Mouse (Mus musculus) liver, embryonic 11.5 days (tissue): ENCODE results near the gene Evx2. TPM values are rescaled to one million over a fixed set of nuclear protein-coding genes. Genes with fewer than 3 reads are reported as not detected.

ENCODE experiments used
- ATAC-seq: fragments of 200-750 bp; cut with Nextera tagmentation; replicated peaks from 2 replicates; pipeline ENCODE4 v1.8.0; 2017; ENCODE audit warnings: moderate number of reproducible peaks, mild to moderate bottlenecking, moderate TSS enrichment, moderate library complexity; ENCODE audit not compliant: low FRiP score
- DNase-seq: peaks from one replicate; pipeline ENCODE4 v3.0.0-alpha.2; 2017; ENCODE audit warnings: low spot score
- H3K27ac ChIP-seq: fragments of 300-500 bp; sonication (generic); 2 replicates; pipeline ENCODE4 v1.5.1; 2014; ENCODE audit warnings: mild to moderate bottlenecking, low read depth, low read length, control low read depth
- H3K27me3 ChIP-seq: fragments of 300-500 bp; sonication (generic); replicated peaks from 2 replicates; pipeline ENCODE4 v1.6.1; 2014; ENCODE audit warnings: low read length, mixed read lengths; ENCODE audit not compliant: control insufficient read depth, insufficient read depth
- H3K36me3 ChIP-seq: fragments of 300-500 bp; sonication (generic); 2 replicates; pipeline ENCODE4 v1.6.1; 2014; ENCODE audit warnings: mild to moderate bottlenecking, low read length, moderate library complexity, mixed read lengths; ENCODE audit not compliant: control insufficient read depth, insufficient read depth
- H3K4me1 ChIP-seq: fragments of 300-500 bp; sonication (generic); replicated peaks from 2 replicates; pipeline ENCODE4 v1.6.1; 2014; ENCODE audit warnings: low read length, mixed read lengths; ENCODE audit not compliant: control insufficient read depth, insufficient read depth
- H3K4me2 ChIP-seq: fragments of 300-500 bp; sonication (generic); 2 replicates; pipeline ENCODE4 v1.6.1; 2014; ENCODE audit warnings: mild to moderate bottlenecking, control low read depth, moderate library complexity
- H3K4me3 ChIP-seq: fragments of 300-500 bp; sonication (generic); 2 replicates; pipeline ENCODE4 v1.5.1; 2014; ENCODE audit warnings: low read depth, low read length, control low read depth
- H3K9ac ChIP-seq: fragments of 300-500 bp; sonication (generic); 2 replicates; pipeline ENCODE4 v1.6.1; 2014; ENCODE audit warnings: low read depth, low read length, control low read depth
- H3K9me3 ChIP-seq: fragments of 300-500 bp; sonication (generic); 2 replicates; pipeline ENCODE4 v1.6.1; 2016; ENCODE audit warnings: low read length, inconsistent platforms, mixed read lengths; ENCODE audit not compliant: control insufficient read depth
- WGBS: fragments of 180-500 bp; shearing (Covaris S2); extraction: QIAGEN DNeasy Blood & Tissue Kit; methylation state at CpG from one replicate; pipeline ENCODE4 v1.1.7; 2014; 5-methylcytosine and 5-hydroxymethylcytosine counted together
- polyA plus RNA-seq: library from polyadenylated mRNA; unstranded; fragments of >200 nt; fragmentation: Nextera tagmentation; extraction: Ambion mirVana; gene quantifications from 2 replicates; pipeline ENCODE4 v1.2.1, GENCODE M21; 2014

Gene Evx2
- polyA plus RNA-seq, 1 experiment from 2014 or later: 0.12 TPM

DNA sequence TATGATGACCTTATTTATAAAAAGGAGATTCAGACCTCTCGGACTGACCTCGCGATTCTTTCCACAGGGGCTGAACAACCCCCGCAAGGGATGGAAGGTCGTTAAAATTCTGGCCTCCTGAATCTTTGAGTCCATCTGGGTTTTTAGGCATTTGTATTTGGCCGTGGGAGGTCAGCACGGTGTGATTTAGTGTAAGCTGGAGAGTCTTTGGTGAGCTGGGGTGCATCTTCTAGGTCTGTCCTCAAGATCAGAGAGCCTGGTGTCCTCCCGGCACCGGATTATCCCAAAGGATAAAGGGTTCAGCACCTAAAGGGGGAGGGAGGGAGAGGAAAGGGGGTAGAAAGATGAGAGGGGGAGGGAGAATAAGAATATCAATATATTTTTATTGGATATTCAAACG lies 44.0 kb upstream of the Evx2 start:
- H3K9ac ChIP-seq: no peak overlapping the region
- no peaks in the 10 kb centered on the region for H3K9me3 ChIP-seq
- H3K4me3 ChIP-seq: no peak overlapping the region
- DNase-seq: no peak
- no peak overlapping the region for H3K27ac ChIP-seq
- H3K36me3 ChIP-seq: no peaks in the 10 kb centered on the region
- peaks cover 98% of the 10 kb centered on the region for H3K27me3 ChIP-seq
- WGBS: 13% methylated on average over 10 of the region's 10 CpGs
- H3K4me2 ChIP-seq: no peak overlapping the region
- peaks cover 10% of the 10 kb centered on the region; the same call in 1 of the 2 replicates for H3K4me1 ChIP-seq
- ATAC-seq: no peak

DNA sequence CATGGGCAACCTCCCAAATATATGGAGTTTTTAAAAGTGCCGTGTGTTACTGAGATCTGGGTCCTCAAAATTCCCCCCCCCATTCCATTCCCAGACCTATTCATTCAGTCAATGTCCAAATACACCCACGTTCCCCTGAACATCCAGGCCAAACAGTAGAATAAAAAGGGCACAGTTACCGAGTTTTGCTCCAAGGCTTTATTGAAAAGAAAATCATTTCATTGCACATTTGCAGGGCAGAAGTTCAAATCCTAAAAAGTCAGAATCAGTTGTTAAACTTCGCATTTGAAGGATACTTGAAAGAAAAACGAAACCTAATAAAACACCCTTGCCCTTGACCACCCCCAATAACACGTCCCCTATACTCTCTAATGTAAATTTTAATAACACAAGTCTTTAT lies 43.5 kb upstream of the Evx2 start:
- DNase-seq (peak; percentile 31), ATAC-seq (no peak)
- 31% methylated on average over 6 of the region's 6 CpGs for WGBS
- H3K36me3 ChIP-seq: no peaks in the 10 kb centered on the region
- H3K4me2 ChIP-seq: no peak overlapping the region
- H3K4me3 ChIP-seq: no peak overlapping the region
- no peak overlapping the region for H3K27ac ChIP-seq
- peaks cover 10% of the 10 kb centered on the region; the same call in 1 of the 2 replicates for H3K4me1 ChIP-seq
- H3K9me3 ChIP-seq: no peaks in the 10 kb centered on the region
- no peak overlapping the region for H3K9ac ChIP-seq
- peaks cover 98% of the 10 kb centered on the region for H3K27me3 ChIP-seq

DNA sequence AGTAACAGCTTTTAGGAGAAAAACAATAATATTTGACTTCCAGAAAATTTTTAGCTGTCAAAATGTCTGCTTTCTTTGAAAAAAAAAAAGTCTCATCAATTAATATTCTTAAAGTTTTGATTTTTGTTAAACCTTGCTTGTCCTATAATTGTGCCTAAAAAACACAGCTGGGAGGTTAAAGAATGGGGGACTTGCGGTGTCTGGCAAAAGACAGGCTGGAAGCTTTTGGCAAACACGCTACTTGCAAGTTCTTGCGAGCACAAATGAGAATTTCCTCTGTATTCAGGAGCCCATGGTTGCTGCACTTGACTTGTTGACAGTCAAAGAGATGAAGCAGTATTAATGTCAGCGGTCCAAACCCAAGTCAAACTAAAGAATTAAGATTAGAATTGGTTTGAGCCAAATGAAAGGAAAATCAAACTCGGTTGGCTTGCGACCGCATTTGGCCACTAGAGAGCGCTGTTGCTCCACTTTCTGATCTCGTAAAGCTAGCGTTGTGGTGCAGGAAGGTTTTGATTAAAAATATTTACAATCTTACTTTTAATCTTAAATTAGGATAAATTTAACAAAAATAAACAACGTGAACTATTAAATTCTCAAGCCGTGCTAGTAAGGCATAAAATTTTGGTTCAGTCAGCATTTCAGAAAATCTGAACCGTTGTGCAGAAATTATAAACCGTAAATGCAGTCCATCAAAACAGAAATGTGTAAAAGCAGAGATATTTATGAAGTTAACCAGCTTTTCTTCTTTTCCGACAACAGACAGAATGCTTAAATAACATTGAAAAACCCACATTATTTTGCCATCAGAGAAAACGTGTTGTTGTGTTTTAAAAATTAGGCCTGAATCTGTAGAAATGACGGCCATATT lies 42.8 kb upstream of the Evx2 start:
- Histone ChIP-seq H3K36me3 (no peaks in the 10 kb centered on the region), H3K27me3 (peaks cover 98% of the 10 kb centered on the region), H3K9me3 (no peaks in the 10 kb centered on the region), H3K4me2 (no peak overlapping the region), H3K9ac (no peak overlapping the region), H3K4me3 (no peak overlapping the region), H3K27ac (no peak overlapping the region), H3K4me1 (peaks cover 10% of the 10 kb centered on the region; the same call in 1 of the 2 replicates)
- peak; percentile 64 for DNase-seq
- no peak for ATAC-seq
- 16% methylated on average over 17 of the region's 17 CpGs for WGBS

DNA sequence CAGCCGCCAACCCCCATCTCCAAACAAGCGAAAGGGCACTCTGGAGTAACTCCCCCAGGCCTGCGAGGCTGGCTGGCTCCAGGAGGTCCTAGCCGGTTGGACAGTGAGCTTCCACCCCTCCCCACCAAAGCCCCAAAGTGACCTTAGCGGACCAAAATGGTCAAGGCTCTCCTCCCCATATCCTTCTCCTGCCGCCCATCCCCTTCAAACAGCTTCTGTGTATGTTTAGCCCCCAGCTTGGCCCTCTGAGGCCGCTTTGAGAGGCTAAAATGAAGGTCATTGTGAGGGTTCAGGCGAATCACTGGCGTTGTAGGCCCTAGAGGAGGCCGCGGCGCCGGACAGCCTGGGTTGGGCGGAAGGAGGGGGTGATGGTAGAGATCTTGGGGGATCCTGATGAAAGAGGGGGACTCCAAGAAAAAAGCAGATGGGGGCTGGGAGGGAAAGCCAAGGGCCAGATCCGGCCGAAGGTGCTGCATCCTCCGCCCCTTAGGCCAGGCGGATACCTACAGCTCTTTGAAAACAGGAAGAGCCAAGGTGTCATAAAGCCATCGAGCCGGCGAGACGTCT lies 41.3 kb upstream of the Evx2 start:
- no peak overlapping the region for H3K9ac ChIP-seq
- peaks cover 8% of the 10 kb centered on the region; the same call in 1 of the 2 replicates for H3K4me1 ChIP-seq
- H3K27me3 ChIP-seq: peaks cover 99% of the 10 kb centered on the region
- H3K27ac ChIP-seq: no peak overlapping the region
- H3K4me3 ChIP-seq: no peak overlapping the region
- no peak overlapping the region for H3K4me2 ChIP-seq
- H3K9me3 ChIP-seq: no peaks in the 10 kb centered on the region
- ATAC-seq: no peak
- no peaks in the 10 kb centered on the region for H3K36me3 ChIP-seq
- peak; percentile 33 for DNase-seq
- WGBS: 11% methylated on average over 22 of the region's 22 CpGs

DNA sequence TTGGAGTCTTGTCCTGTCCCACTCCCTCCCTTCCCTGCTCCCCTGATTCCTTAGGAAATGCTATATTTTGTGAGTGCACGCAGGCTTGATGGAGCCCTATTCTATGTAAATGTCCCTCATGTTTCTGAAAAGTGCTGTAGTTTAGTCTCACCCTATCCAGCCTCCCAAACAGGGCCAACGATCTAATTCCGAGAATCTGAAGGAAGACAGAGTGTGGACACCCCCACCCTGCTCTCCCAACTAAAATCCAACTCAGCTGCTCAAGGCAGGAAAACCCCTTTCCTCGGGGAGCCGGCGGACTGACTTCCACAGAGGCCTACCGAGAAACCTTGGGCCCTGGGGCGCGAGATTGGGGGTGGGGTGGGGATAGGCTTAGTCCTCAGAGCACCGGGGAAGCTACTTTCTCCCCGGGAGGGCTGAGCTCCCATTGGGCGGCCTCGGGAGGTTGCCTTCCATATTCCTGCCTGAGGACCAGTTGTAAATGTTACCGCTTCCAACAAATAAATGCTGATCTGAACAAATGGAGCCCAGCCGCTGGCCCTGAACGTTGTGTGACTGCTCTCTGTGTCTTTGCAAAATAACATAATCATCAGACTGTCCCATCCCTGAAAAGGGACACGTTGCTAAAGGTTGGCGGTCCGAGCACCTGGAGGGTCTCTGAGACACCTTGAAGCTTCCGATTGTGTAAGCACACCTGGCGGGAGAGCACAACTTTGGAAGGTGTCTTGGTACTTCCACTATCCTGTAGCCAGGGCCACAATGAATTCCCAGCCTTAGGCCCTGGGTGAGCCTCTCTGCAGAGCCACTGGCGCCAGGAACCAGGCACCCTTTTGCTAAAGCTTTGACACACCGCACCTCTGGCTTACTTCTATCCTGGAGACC lies 40.5 kb upstream of the Evx2 start:
- Histone ChIP-seq H3K9me3 (no peaks in the 10 kb centered on the region), H3K4me1 (peaks cover 2% of the 10 kb centered on the region; the same call in 1 of the 2 replicates), H3K4me3 (no peak overlapping the region), H3K27ac (no peak overlapping the region), H3K36me3 (no peaks in the 10 kb centered on the region), H3K9ac (no peak overlapping the region), H3K4me2 (no peak overlapping the region), H3K27me3 (peaks cover 99% of the 10 kb centered on the region)
- WGBS: 11% methylated on average over 23 of the region's 23 CpGs
- DNase-seq (peak; percentile 39), ATAC-seq (no peak)

DNA sequence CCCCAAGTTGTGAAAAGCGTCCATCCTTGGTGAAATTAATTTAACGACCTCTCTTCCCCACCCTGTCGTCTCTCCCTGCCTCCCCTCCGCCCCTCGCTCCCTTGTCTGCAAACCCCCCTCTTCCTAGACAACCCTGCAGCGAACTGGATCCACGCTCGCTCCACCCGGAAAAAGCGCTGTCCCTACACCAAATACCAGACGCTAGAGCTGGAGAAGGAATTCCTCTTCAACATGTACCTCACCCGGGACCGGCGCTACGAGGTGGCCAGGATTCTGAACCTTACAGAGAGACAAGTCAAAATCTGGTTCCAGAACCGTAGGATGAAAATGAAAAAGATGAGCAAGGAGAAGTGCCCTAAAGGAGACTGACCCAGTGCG lies 39.7 kb upstream of the Evx2 start:
- ATAC-seq (no peak), DNase-seq (peak; percentile 36)
- H3K36me3 ChIP-seq: no peaks in the 10 kb centered on the region
- no peak overlapping the region for H3K9ac ChIP-seq
- peaks cover 99% of the 10 kb centered on the region for H3K27me3 ChIP-seq
- H3K9me3 ChIP-seq: no peaks in the 10 kb centered on the region
- H3K27ac ChIP-seq: no peak overlapping the region
- 3% methylated on average over 17 of the region's 17 CpGs for WGBS
- H3K4me3 ChIP-seq: no peak overlapping the region
- H3K4me2 ChIP-seq: no peak overlapping the region
- no peaks in the 10 kb centered on the region for H3K4me1 ChIP-seq

DNA sequence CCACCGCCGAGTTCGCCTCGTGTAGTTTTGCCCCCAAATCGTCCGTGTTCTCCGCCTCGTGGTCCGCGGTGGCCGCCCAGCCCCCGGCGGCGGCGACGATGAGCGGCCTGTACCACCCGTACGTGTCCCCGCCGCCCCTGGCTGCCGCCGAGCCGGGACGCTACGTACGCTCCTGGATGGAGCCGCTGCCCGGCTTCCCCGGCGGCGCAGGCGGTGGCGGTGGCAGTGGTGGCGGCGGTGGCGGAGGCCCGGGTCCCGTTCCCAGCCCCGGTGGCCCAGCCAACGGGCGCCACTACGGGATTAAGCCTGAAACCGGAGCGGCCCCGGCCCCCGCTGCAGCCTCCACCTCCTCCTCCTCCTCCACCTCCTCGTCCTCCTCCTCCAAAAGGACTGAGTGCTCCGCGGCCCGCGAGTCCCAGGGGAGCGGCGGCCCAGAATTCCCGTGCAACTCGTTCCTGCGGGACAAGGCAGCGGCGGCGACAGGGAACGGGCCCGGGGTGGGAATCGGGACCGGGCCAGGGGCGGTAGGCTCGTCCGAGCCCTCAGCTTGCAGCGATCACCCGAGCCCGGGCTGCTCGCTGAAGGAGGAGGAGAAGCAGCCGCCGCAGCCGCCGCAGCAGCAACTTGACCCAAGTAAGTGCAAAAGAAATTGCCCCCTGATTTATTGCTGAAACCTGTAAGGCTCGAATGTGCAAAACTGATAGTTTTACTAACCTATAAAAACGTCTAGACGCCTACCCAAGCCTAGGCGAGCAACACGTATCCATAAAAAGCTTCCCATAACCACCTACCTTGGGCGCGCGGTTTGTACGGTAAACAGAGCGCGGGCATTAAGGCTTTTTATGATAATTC lies 39.1 kb upstream of the Evx2 start:
- peak; percentile 56 for DNase-seq
- ATAC-seq: no peak
- peaks cover 99% of the 10 kb centered on the region for H3K27me3 ChIP-seq
- H3K4me2 ChIP-seq: peak overlapping the region; percentile 50
- H3K9ac ChIP-seq: no peak overlapping the region
- peak overlapping the region; percentile 36 for H3K4me3 ChIP-seq
- under 1% methylated on average over 84 of the region's 86 CpGs for WGBS
- no peak overlapping the region for H3K27ac ChIP-seq
- no peaks in the 10 kb centered on the region for H3K36me3 ChIP-seq
- H3K4me1 ChIP-seq: no peaks in the 10 kb centered on the region
- no peaks in the 10 kb centered on the region for H3K9me3 ChIP-seq
